Mouse (Mus musculus): ENCODE measurements at regions not wholly inside any gene's neighbourhood (a gene's known extent, or its start where the extent isn't known, plus 50 kb on each side); places are given as distances from the start of the nearest gene placed in this dataset.

GRCm38 (mm10) chr3:82758967-82759366 is 117.3 kb downstream of the Rbm46 start:
- TF ChIP-seq CTCF (conservative IDR thresholded peaks at IDR 0.05; ENCODE audit: low read length) (no peak), NANOG (IDR thresholded peaks at IDR 0.05; ENCODE audit: borderline replicate concordance, low read length) (no peak)

Data from E14TG2a.4 (cell line).